Mouse (Mus musculus) hindbrain, embryonic 15.5 days (tissue): ENCODE measurements around the gene Cfap52. TPM values are rescaled to one million over a fixed set of nuclear protein-coding genes. Genes with fewer than 3 reads are reported as not detected.

Source experiments
- ATAC-seq: fragments of 200-750 bp; cut with Nextera tagmentation; 2 replicates; pipeline ENCODE4 v1.8.0; 2017; ENCODE audit warnings: low read depth, moderate number of reproducible peaks, moderate TSS enrichment; ENCODE audit not compliant: low FRiP score
- H3K27ac ChIP-seq: fragments of 300-500 bp; sonication (generic); replicated peaks from 2 replicates; pipeline ENCODE4 v1.5.1; 2015; ENCODE audit warnings: mild to moderate bottlenecking, inconsistent platforms
- H3K27me3 ChIP-seq: fragments of 300-500 bp; sonication (generic); 2 replicates; pipeline ENCODE4 v1.6.1; 2015; ENCODE audit warnings: control low read depth, inconsistent platforms
- H3K36me3 ChIP-seq: fragments of 300-500 bp; sonication (generic); 2 replicates; pipeline ENCODE4 v1.6.1; 2015; ENCODE audit warnings: control low read depth, inconsistent platforms
- H3K4me1 ChIP-seq: fragments of 300-500 bp; sonication (generic); replicated peaks from 2 replicates; pipeline ENCODE4 v1.6.1; 2015; ENCODE audit warnings: control low read depth, inconsistent platforms
- H3K4me2 ChIP-seq: fragments of 300-500 bp; sonication (generic); 2 replicates; pipeline ENCODE4 v1.6.1; 2015; ENCODE audit warnings: moderate library complexity, mild to moderate bottlenecking, inconsistent platforms
- H3K4me3 ChIP-seq: fragments of 300-500 bp; sonication (generic); 2 replicates; pipeline ENCODE4 v1.5.1; 2015; ENCODE audit warnings: mild to moderate bottlenecking, inconsistent platforms
- H3K9ac ChIP-seq: fragments of 300-500 bp; sonication (generic); 2 replicates; pipeline ENCODE4 v1.6.1; 2015; ENCODE audit warnings: inconsistent platforms
- H3K9me3 ChIP-seq: fragments of 300-500 bp; sonication (generic); 2 replicates; pipeline ENCODE4 v1.6.1; 2016; ENCODE audit warnings: control low read depth, inconsistent platforms
- WGBS: fragments of 180-500 bp; shearing (Covaris S2); methylation state at CpG from one replicate; pipeline ENCODE4 v1.1.7; 2015; 5-methylcytosine and 5-hydroxymethylcytosine counted together
- polyA plus RNA-seq: library from polyadenylated mRNA; unstranded; fragments of >200 nt; fragmentation: Nextera tagmentation; extraction: Ambion mirVana; gene quantifications from 2 replicates; pipeline ENCODE4 v1.2.1, GENCODE M21; 2015

Cfap52 gene
- polyA plus RNA-seq, 1 experiment from 2014 or later: 7.1 TPM

- 92% methylated on average over 1 of the region's 1 CpGs for WGBS
- peaks cover 4% of the 10 kb centered on the region; the same call in 1 of the 2 replicates for H3K4me1 ChIP-seq
- ATAC-seq: no peak
- no peaks in the 10 kb centered on the region for H3K27me3 ChIP-seq
- H3K9me3 ChIP-seq: no peaks in the 10 kb centered on the region
- H3K36me3 ChIP-seq: peaks cover 17% of the 10 kb centered on the region
- H3K4me2 ChIP-seq: no peak overlapping the region
- no peak overlapping the region for H3K4me3 ChIP-seq
- H3K9ac ChIP-seq: no peak overlapping the region
- no peak overlapping the region for H3K27ac ChIP-seq
Observed at GRCm38 (mm10) chr11:67972606-67973005, 7.2 kb upstream of the Cfap52 start.

GRCm38 (mm10) chr11:67967831-67968230 lies 2.4 kb upstream of the Cfap52 start:
- H3K4me2 ChIP-seq: no peak overlapping the region
- peaks cover 13% of the 10 kb centered on the region for H3K36me3 ChIP-seq
- WGBS: 70% methylated on average over 11 of the region's 11 CpGs
- peaks cover 19% of the 10 kb centered on the region for H3K4me1 ChIP-seq
- no peaks in the 10 kb centered on the region for H3K27me3 ChIP-seq
- no peak overlapping the region for H3K27ac ChIP-seq
- H3K9me3 ChIP-seq: no peaks in the 10 kb centered on the region
- ATAC-seq: no peak
- no peak overlapping the region for H3K4me3 ChIP-seq
- no peak overlapping the region for H3K9ac ChIP-seq

GRCm38 (mm10) chr11:67965905-67966878 lies 741 bp upstream of the Cfap52 start, which contains the start of gene Stx8:
Stx8 (plus strand) TSS chr11:67966193.
- H3K27me3 ChIP-seq: no peaks in the 10 kb centered on the region
- under 1% methylated on average over 28 of the region's 28 CpGs for WGBS
- peaks cover 19% of the 10 kb centered on the region for H3K4me1 ChIP-seq
- peak within 1 kb of the TSS; percentile 87 for H3K4me3 ChIP-seq
- peak within 1 kb of the TSS; percentile 23; the same call in 1 of the 2 replicates for H3K27ac ChIP-seq
- H3K9ac ChIP-seq: peak within 1 kb of the TSS; percentile 88
- no peaks in the 10 kb centered on the region for H3K9me3 ChIP-seq
- H3K36me3 ChIP-seq: peaks cover 13% of the 10 kb centered on the region
- peak; percentile 80 for ATAC-seq
- peak within 1 kb of the TSS; percentile 95 for H3K4me2 ChIP-seq

- peaks cover 19% of the 10 kb centered on the region for H3K4me1 ChIP-seq
- H3K9ac ChIP-seq: no peak overlapping the region
- WGBS: 79% methylated on average over 6 of the region's 6 CpGs
- no peaks in the 10 kb centered on the region for H3K9me3 ChIP-seq
- no peaks in the 10 kb centered on the region for H3K27me3 ChIP-seq
- H3K27ac ChIP-seq: no peak overlapping the region
- no peak overlapping the region for H3K4me3 ChIP-seq
- no peaks in the 10 kb centered on the region for H3K36me3 ChIP-seq
- ATAC-seq: no peak
- H3K4me2 ChIP-seq: no peak overlapping the region
Observed at GRCm38 (mm10) chr11:67964110-67964509, 1.3 kb downstream of the Cfap52 start.

GRCm38 (mm10) chr11:67954413-67954812 lies 11.0 kb downstream of the Cfap52 start:
- no peaks in the 10 kb centered on the region for H3K9me3 ChIP-seq
- 83% methylated on average over 6 of the region's 6 CpGs for WGBS
- H3K27ac ChIP-seq: no peak overlapping the region
- H3K36me3 ChIP-seq: no peaks in the 10 kb centered on the region
- no peak overlapping the region for H3K4me2 ChIP-seq
- no peak overlapping the region for H3K4me3 ChIP-seq
- no peak for ATAC-seq
- H3K27me3 ChIP-seq: no peaks in the 10 kb centered on the region
- H3K9ac ChIP-seq: no peak overlapping the region
- H3K4me1 ChIP-seq: no peaks in the 10 kb centered on the region

- 88% methylated on average over 5 of the region's 5 CpGs for WGBS
- ATAC-seq: no peak
Observed at GRCm38 (mm10) chr11:67953604-67954003, 11.8 kb downstream of the Cfap52 start.

GRCm38 (mm10) chr11:67949475-67949874 lies 16.0 kb downstream of the Cfap52 start:
- ATAC-seq: no peak
- Histone ChIP-seq H3K36me3 (no peaks in the 10 kb centered on the region), H3K27ac (no peak overlapping the region), H3K4me3 (no peak overlapping the region), H3K9ac (no peak overlapping the region), H3K9me3 (no peaks in the 10 kb centered on the region), H3K27me3 (no peaks in the 10 kb centered on the region), H3K4me1 (no peaks in the 10 kb centered on the region), H3K4me2 (no peak overlapping the region)
- WGBS: 85% methylated on average over 9 of the region's 9 CpGs

More at GRCm38 (mm10) chr11:67953604-67954003, 11.8 kb downstream of the Cfap52 start:
- Histone ChIP-seq H3K4me2 (no peak overlapping the region), H3K36me3 (no peaks in the 10 kb centered on the region), H3K9ac (no peak overlapping the region), H3K4me3 (no peak overlapping the region), H3K27me3 (no peaks in the 10 kb centered on the region), H3K27ac (no peak overlapping the region), H3K9me3 (no peaks in the 10 kb centered on the region), H3K4me1 (no peaks in the 10 kb centered on the region)

GRCm38 (mm10) chr11:67948229-67948628 lies 17.2 kb downstream of the Cfap52 start:
- Histone ChIP-seq H3K4me3 (no peak overlapping the region), H3K9me3 (no peaks in the 10 kb centered on the region), H3K9ac (no peak overlapping the region), H3K4me1 (no peaks in the 10 kb centered on the region), H3K27me3 (no peaks in the 10 kb centered on the region), H3K27ac (no peak overlapping the region), H3K4me2 (no peak overlapping the region), H3K36me3 (no peaks in the 10 kb centered on the region)
- ATAC-seq: no peak
- WGBS: 66% methylated on average over 3 of the region's 3 CpGs

- H3K4me3 ChIP-seq: no peak overlapping the region
- H3K27ac ChIP-seq: no peak overlapping the region
- H3K9ac ChIP-seq: no peak overlapping the region
- H3K27me3 ChIP-seq: no peaks in the 10 kb centered on the region
- no peaks in the 10 kb centered on the region for H3K4me1 ChIP-seq
- H3K9me3 ChIP-seq: no peaks in the 10 kb centered on the region
- H3K36me3 ChIP-seq: no peaks in the 10 kb centered on the region
- no peak for ATAC-seq
- 96% methylated on average over 3 of the region's 3 CpGs for WGBS
- H3K4me2 ChIP-seq: no peak overlapping the region
Observed at GRCm38 (mm10) chr11:67932156-67932555, 33.3 kb downstream of the Cfap52 start.

- no peak overlapping the region for H3K4me2 ChIP-seq
- no peak for ATAC-seq
- no peaks in the 10 kb centered on the region for H3K36me3 ChIP-seq
- H3K27ac ChIP-seq: no peak overlapping the region
- H3K9ac ChIP-seq: no peak overlapping the region
- H3K9me3 ChIP-seq: no peaks in the 10 kb centered on the region
- H3K27me3 ChIP-seq: no peaks in the 10 kb centered on the region
- peaks cover 10% of the 10 kb centered on the region for H3K4me1 ChIP-seq
- 20% methylated on average over 12 of the region's 15 CpGs for WGBS
- H3K4me3 ChIP-seq: no peak overlapping the region
Observed at GRCm38 (mm10) chr11:67926348-67927055, 38.9 kb downstream of the Cfap52 start.

GRCm38 (mm10) chr11:67925000-67925399 lies 40.5 kb downstream of the Cfap52 start:
- H3K9ac ChIP-seq: no peak overlapping the region
- ATAC-seq: no peak
- H3K4me2 ChIP-seq: no peak overlapping the region
- no peaks in the 10 kb centered on the region for H3K9me3 ChIP-seq
- H3K27ac ChIP-seq: no peak overlapping the region
- 92% methylated on average over 13 of the region's 13 CpGs for WGBS
- peaks cover 15% of the 10 kb centered on the region for H3K27me3 ChIP-seq
- H3K4me1 ChIP-seq: peaks cover 18% of the 10 kb centered on the region
- H3K4me3 ChIP-seq: no peak overlapping the region
- no peaks in the 10 kb centered on the region for H3K36me3 ChIP-seq

- Histone ChIP-seq H3K9me3 (no peaks in the 10 kb centered on the region), H3K4me3 (no peak overlapping the region), H3K9ac (no peak overlapping the region), H3K4me1 (peaks cover 18% of the 10 kb centered on the region), H3K27ac (no peak overlapping the region), H3K4me2 (no peak overlapping the region), H3K36me3 (no peaks in the 10 kb centered on the region), H3K27me3 (peaks cover 25% of the 10 kb centered on the region)
- ATAC-seq: no peak
- WGBS: 92% methylated on average over 5 of the region's 5 CpGs
Observed at GRCm38 (mm10) chr11:67923720-67924119, 41.7 kb downstream of the Cfap52 start.
